Mouse (Mus musculus) midbrain, embryonic 16.5 days (tissue): ENCODE results near the gene Hip1. TPM values are rescaled to one million over a fixed set of nuclear protein-coding genes. Genes with fewer than 3 reads are reported as not detected.

Experiments used
- ATAC-seq: fragments of 200-750 bp; cut with Nextera tagmentation; 2 replicates; pipeline ENCODE4 v1.8.0; 2017; ENCODE audit warnings: moderate TSS enrichment
- H3K27ac ChIP-seq: fragments of 300-500 bp; sonication (generic); 2 replicates; pipeline ENCODE4 v1.5.1; 2014; ENCODE audit warnings: mild to moderate bottlenecking, low read length, mixed read lengths
- H3K27me3 ChIP-seq: fragments of 300-500 bp; sonication (generic); 2 replicates; pipeline ENCODE4 v1.6.1; 2014; ENCODE audit warnings: low read depth, low read length, mixed read lengths; ENCODE audit not compliant: control insufficient read depth, insufficient read depth
- H3K36me3 ChIP-seq: fragments of 300-500 bp; sonication (generic); 2 replicates; pipeline ENCODE4 v1.6.1; 2014; ENCODE audit warnings: mild to moderate bottlenecking, low read length, moderate library complexity, mixed read lengths; ENCODE audit not compliant: control insufficient read depth, insufficient read depth
- H3K4me1 ChIP-seq: fragments of 300-500 bp; sonication (generic); 2 replicates; pipeline ENCODE4 v1.6.1; 2014; ENCODE audit warnings: mild to moderate bottlenecking, low read length, mixed read lengths; ENCODE audit not compliant: control insufficient read depth, insufficient read depth
- H3K4me2 ChIP-seq: fragments of 300-500 bp; sonication (generic); 2 replicates; pipeline ENCODE4 v1.6.1; 2014; ENCODE audit warnings: mild to moderate bottlenecking, low read length, mixed read lengths
- H3K4me3 ChIP-seq: fragments of 300-500 bp; sonication (generic); 2 replicates; pipeline ENCODE4 v1.5.1; 2014; ENCODE audit warnings: low read depth, mild to moderate bottlenecking, low read length, moderate library complexity, mixed read lengths
- H3K9ac ChIP-seq: fragments of 300-500 bp; sonication (generic); 2 replicates; pipeline ENCODE4 v1.6.1; 2014; ENCODE audit warnings: low read depth, low read length, mixed read lengths
- H3K9me3 ChIP-seq: fragments of 300-500 bp; sonication (generic); replicated peaks from 2 replicates; pipeline ENCODE4 v1.6.1; 2014; ENCODE audit warnings: mild to moderate bottlenecking, low read length, mixed read lengths; ENCODE audit not compliant: control insufficient read depth, poor library complexity, severe bottlenecking
- WGBS: fragments of 180-500 bp; shearing (Covaris S2); extraction: QIAGEN DNeasy Blood & Tissue Kit; methylation state at CpG from one replicate; pipeline ENCODE4 v1.1.7; 2014; 5-methylcytosine and 5-hydroxymethylcytosine counted together
- polyA plus RNA-seq: library from polyadenylated mRNA; unstranded; fragments of >200 nt; fragmentation: Nextera tagmentation; extraction: Ambion mirVana; gene quantifications from 2 replicates; pipeline ENCODE4 v1.2.1, GENCODE M21; 2015

Gene Hip1
- polyA plus RNA-seq, 1 experiment from 2014 or later: 39.7 TPM

- H3K4me3 ChIP-seq: no peak overlapping the region
- no peak for ATAC-seq
- peaks cover 4% of the 10 kb centered on the region; the same call in 1 of the 2 replicates for H3K4me1 ChIP-seq
- no peak overlapping the region for H3K27ac ChIP-seq
- WGBS: 86% methylated on average over 4 of the region's 4 CpGs
- H3K36me3 ChIP-seq: peaks cover 13% of the 10 kb centered on the region; the same call in 1 of the 2 replicates
- H3K27me3 ChIP-seq: no peaks in the 10 kb centered on the region
- no peak overlapping the region for H3K4me2 ChIP-seq
- no peak overlapping the region for H3K9ac ChIP-seq
- H3K9me3 ChIP-seq: no peaks in the 10 kb centered on the region
Observed at GRCm38 (mm10) chr5:135408114-135408513, 136.8 kb downstream of the Hip1 start.

GRCm38 (mm10) chr5:135405437-135405836 is 139.5 kb downstream of the Hip1 start:
- ATAC-seq: no peak
- peaks cover 10% of the 10 kb centered on the region; the same call in 1 of the 2 replicates for H3K36me3 ChIP-seq
- 84% methylated on average over 9 of the region's 9 CpGs for WGBS

GRCm38 (mm10) chr5:135404623-135405022 is 140.3 kb downstream of the Hip1 start:
- Histone ChIP-seq H3K9me3 (no peaks in the 10 kb centered on the region), H3K27ac (no peak overlapping the region), H3K4me1 (peaks cover 4% of the 10 kb centered on the region; the same call in 1 of the 2 replicates), H3K36me3 (0 out of 2 replicates have a peak, but pooled peaks cover 2% of the 10 kb centered on the region), H3K4me3 (no peak overlapping the region), H3K4me2 (peak overlapping the region; percentile 50), H3K27me3 (no peaks in the 10 kb centered on the region), H3K9ac (0 out of 2 replicates have a peak overlapping the region, but pooled peaks have one; percentile 44)
- peak; percentile 90 for ATAC-seq
- 30% methylated on average over 20 of the region's 20 CpGs for WGBS

More at GRCm38 (mm10) chr5:135405437-135405836, 139.5 kb downstream of the Hip1 start:
- H3K4me1 ChIP-seq: peaks cover 4% of the 10 kb centered on the region; the same call in 1 of the 2 replicates
- H3K27ac ChIP-seq: no peak overlapping the region
- H3K27me3 ChIP-seq: no peaks in the 10 kb centered on the region
- H3K9me3 ChIP-seq: no peaks in the 10 kb centered on the region
- H3K9ac ChIP-seq: no peak overlapping the region
- no peak overlapping the region for H3K4me2 ChIP-seq
- H3K4me3 ChIP-seq: no peak overlapping the region

DNA sequence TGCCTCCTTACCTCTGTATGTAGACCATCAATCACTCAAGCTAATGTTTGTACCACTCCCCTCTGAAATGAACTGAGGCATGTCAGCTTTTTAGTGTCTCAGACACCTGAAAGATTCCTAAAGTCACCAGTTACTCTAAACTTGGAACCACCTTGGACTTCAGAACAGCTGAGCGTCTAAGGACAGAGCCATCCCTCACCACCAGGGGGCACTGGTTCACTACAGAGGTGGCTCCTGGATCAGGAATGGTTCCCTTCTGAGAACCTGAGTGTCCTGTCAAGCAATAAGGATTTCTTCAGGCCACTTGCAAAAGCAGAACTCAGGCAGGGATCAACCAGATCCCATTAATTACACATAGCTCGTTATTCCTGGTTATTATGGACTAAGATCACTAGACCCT is 144.7 kb downstream of the Hip1 start:
- H3K27ac ChIP-seq: no peak overlapping the region
- no peak overlapping the region for H3K4me3 ChIP-seq
- ATAC-seq: 0 out of 2 replicates have a peak, but pooled peaks have one; percentile 60
- H3K36me3 ChIP-seq: no peaks in the 10 kb centered on the region
- no peak overlapping the region for H3K9ac ChIP-seq
- H3K27me3 ChIP-seq: no peaks in the 10 kb centered on the region
- H3K9me3 ChIP-seq: no peaks in the 10 kb centered on the region
- 13% methylated on average over 2 of the region's 2 CpGs for WGBS
- peaks cover 4% of the 10 kb centered on the region; the same call in 1 of the 2 replicates for H3K4me1 ChIP-seq
- no peak overlapping the region for H3K4me2 ChIP-seq

- peaks cover 5% of the 10 kb centered on the region for H3K4me1 ChIP-seq
- no peak overlapping the region for H3K4me2 ChIP-seq
- 78% methylated on average over 6 of the region's 6 CpGs for WGBS
- no peak for ATAC-seq
- no peak overlapping the region for H3K27ac ChIP-seq
- H3K4me3 ChIP-seq: no peak overlapping the region
- no peaks in the 10 kb centered on the region for H3K27me3 ChIP-seq
- no peaks in the 10 kb centered on the region for H3K36me3 ChIP-seq
- H3K9me3 ChIP-seq: no peaks in the 10 kb centered on the region
- no peak overlapping the region for H3K9ac ChIP-seq
Observed at GRCm38 (mm10) chr5:135399382-135399781, 145.5 kb downstream of the Hip1 start.

DNA sequence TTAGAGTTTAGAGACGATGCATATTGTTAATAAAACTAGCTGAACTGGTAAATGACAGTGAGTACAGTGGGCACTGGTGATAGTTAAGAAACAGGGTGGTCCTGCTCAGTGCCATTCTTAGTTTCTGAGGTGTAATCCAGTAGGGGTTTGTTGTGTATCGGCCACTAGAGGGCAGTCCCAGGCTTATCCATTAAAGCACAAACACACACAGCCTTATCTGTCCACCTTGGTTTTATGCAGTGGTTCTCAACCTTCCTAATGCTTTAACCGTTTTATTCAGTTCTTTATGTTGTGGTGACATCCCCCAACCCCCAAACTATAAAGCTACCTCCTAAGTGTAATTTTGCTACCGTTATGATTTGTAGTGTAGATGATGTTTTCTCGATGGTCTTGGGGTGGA is 149.1 kb downstream of the Hip1 start:
- H3K4me2 ChIP-seq: no peak overlapping the region
- peaks cover 14% of the 10 kb centered on the region for H3K4me1 ChIP-seq
- no peak overlapping the region for H3K9ac ChIP-seq
- no peak for ATAC-seq
- peaks cover 6% of the 10 kb centered on the region for H3K36me3 ChIP-seq
- H3K9me3 ChIP-seq: no peaks in the 10 kb centered on the region
- WGBS: 53% methylated on average over 5 of the region's 5 CpGs
- H3K27ac ChIP-seq: no peak overlapping the region
- H3K4me3 ChIP-seq: no peak overlapping the region
- H3K27me3 ChIP-seq: no peaks in the 10 kb centered on the region

DNA sequence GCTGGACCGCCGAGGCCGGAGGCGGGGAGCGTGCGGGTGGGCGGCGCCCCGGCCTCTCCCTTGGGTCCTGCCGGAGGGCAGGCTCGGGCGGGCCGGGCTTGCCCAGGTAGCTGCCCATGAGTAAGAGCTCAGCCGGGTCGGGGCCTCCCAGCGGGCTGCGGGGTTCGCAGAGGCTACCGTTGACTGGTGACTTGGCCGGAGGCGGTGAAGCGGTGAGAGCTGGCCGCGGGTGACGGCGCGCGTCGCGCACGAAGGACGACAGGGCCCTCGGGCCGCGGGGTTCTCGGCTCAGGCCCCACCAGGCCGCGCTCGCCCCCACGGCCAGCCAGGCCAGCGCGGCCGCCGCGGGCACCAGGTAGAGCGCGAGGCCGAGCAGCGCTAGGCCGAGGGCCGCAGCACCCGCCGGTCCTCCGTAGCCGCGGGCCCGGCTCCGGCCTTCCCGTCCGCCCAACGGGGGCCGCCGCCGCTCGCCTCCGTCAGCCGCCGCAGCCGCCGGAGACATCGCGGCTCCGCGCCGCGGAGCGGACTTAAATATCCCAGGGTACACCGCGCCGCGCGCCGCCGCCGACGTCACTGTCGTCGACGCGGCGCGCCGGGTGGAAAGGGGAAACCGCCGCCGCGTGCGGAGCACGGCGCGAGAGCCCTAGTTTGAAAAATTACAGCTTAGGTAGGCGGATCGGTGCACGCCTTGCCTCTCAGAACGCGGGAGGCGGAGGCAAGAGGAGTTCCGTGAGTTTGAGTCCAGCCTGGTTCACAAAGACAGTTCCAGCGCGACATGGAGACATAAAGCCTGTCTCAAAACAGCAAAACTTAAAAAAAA is 150.7 kb downstream of the Hip1 start, which contains the start of gene Pom121:
Pom121 (minus strand) TSS at position 543 of the 820 bp plus-strand sequence.
- Histone ChIP-seq H3K9me3 (no peaks in the 10 kb centered on the region), H3K4me2 (peak within 1 kb of the TSS; percentile 87), H3K27me3 (no peaks in the 10 kb centered on the region), H3K9ac (peak within 1 kb of the TSS; percentile 96), H3K27ac (peak within 1 kb of the TSS; percentile 75), H3K36me3 (peaks cover 16% of the 10 kb centered on the region), H3K4me1 (peaks cover 14% of the 10 kb centered on the region), H3K4me3 (peak within 1 kb of the TSS; percentile 100)
- ATAC-seq: peak; percentile 91
- under 1% methylated on average over 82 of the region's 110 CpGs for WGBS

GRCm38 (mm10) chr5:135383771-135384170 is 161.1 kb downstream of the Hip1 start:
- WGBS: 90% methylated on average over 10 of the region's 10 CpGs
- Histone ChIP-seq H3K27me3 (no peaks in the 10 kb centered on the region), H3K27ac (no peak overlapping the region), H3K9ac (no peak overlapping the region), H3K4me3 (no peak overlapping the region), H3K9me3 (no peaks in the 10 kb centered on the region), H3K4me1 (no peaks in the 10 kb centered on the region), H3K36me3 (peaks cover 68% of the 10 kb centered on the region), H3K4me2 (no peak overlapping the region)
- ATAC-seq: no peak

- 91% methylated on average over 7 of the region's 7 CpGs for WGBS
- Histone ChIP-seq H3K27me3 (no peaks in the 10 kb centered on the region), H3K27ac (no peak overlapping the region), H3K4me3 (no peak overlapping the region), H3K9ac (no peak overlapping the region), H3K4me2 (no peak overlapping the region), H3K36me3 (peaks cover 65% of the 10 kb centered on the region), H3K4me1 (no peaks in the 10 kb centered on the region), H3K9me3 (no peaks in the 10 kb centered on the region)
- ATAC-seq: no peak
Observed at GRCm38 (mm10) chr5:135382746-135383145, 162.2 kb downstream of the Hip1 start.
